Mouse (Mus musculus) myocyte (in vitro differentiated cells): ENCODE measurements around the gene Lpar3.

Experiments used
- MYOG ChIP-seq, 3 experiments: IDR thresholded peaks; one replicate each; pipeline ENCODE4 v1.6.1; 2011; ENCODE audit warnings: control low read depth in 2 of 3, low read depth in 2 of 3, mild to moderate bottlenecking in 2 of 3; ENCODE audit not compliant: insufficient read length in 2 of 3, control insufficient read depth in 1 of 3, insufficient read depth in 1 of 3
- POLR2A ChIP-seq: IDR thresholded peaks from one replicate; pipeline ENCODE4 v1.6.1; 2011; ENCODE audit warnings: low read depth, mild to moderate bottlenecking, control low read depth, moderate library complexity; ENCODE audit not compliant: insufficient read length
- POLR2AphosphoS2 ChIP-seq: IDR thresholded peaks from one replicate; pipeline ENCODE4 v1.6.1; 2011; ENCODE audit warnings: low read depth, control low read depth; ENCODE audit not compliant: insufficient read length

DNA sequence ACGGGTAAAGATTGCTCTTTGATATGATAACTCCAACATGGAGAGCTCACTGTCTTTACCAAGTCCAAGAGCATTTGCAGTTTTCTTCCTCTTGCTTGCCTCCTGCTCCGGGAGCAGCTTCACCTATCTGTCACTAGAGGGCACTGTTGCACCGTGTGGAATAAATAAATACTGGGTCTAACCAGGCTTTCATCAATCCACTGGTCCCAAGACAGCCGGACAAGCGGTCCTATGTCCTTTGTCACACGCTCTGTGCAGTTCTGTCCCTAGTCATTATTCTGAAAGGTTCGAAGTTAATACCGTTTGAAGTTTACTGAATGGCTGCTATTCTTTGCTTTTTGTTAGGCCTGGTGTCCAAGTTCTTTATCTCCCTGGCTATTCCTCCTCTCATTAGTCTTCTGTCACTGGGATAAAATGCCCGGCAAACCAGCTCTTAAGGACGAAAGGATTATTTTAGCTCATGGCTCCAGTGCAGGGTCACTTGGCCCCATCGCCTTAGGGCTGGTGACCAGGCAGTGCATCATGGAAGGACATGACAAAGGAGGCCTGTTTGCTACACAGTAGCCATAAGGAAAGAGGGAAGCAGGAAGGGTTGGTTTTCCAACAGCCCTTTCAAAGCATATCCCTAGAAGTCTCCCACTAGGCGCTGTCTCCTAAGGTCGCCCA lies 35.6 kb upstream of the Lpar3 start:
- no peak for TF ChIP-seq MYOG (IDR thresholded peaks at IDR 0.05; ENCODE audit: control insufficient read depth in 1 of 3, insufficient read depth in 1 of 3, insufficient read length in 2 of 3, low read depth in 2 of 3)
- no peak for TF ChIP-seq POLR2AphosphoS2
- no peak for TF ChIP-seq POLR2A
